Mouse (Mus musculus): ENCODE measurements at regions not wholly inside any gene's neighbourhood (a gene's known extent, or its start where the extent isn't known, plus 50 kb on each side); places are given as distances from the start of the nearest gene placed in this dataset.

GRCm38 (mm10) chr7:135997640-135998039 lies 281.5 kb upstream of the Mki67 start:
- DNase-seq: no peak

DNA sequence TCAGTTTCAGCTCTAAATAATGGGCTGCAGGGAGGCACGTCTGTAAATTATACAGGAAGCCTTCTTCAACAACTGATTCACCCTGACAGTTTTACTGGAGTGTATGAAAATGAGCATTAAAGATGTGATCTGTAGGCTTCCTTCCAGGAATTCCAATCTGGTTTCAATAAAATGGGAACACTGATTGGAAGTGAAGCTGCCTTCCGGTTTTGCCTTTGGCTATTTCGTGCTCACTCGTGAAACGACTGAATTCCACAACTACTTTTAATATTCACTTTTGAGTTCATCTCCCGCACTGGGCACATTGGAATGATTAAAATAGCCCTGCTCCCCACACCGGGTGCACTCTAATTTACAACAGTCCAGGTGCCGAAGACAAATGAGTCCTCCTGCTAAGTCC lies 286.2 kb upstream of the Mki67 start:
- DNase-seq: no peak

DNA sequence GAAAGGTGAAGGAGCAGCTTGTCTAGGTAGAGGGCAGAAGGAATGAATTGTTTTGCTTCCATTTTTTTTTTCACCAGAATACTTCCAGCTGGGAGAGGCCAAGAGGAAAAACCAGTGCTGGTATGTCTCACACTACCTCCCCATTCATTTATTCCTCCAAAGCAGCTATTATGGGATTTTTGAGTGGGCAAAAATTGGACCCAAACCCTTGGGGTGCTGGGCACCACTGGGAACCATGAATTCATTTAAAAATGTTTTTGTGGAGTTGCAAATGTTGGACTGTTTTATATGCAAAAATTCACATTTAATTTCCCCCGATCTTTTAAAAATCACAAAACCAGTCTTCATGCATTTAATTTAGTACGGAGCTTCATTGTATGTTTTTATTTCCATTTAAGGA lies 287.1 kb upstream of the Mki67 start:
- DNase-seq: no peak

- no peak for DNase-seq
These were observed 291.8 kb upstream of the Mki67 start for GRCm38 (mm10) chr7:136007796-136008455.

GRCm38 (mm10) chr7:136008486-136008885 lies 292.3 kb upstream of the Mki67 start:
- DNase-seq: no peak

DNA sequence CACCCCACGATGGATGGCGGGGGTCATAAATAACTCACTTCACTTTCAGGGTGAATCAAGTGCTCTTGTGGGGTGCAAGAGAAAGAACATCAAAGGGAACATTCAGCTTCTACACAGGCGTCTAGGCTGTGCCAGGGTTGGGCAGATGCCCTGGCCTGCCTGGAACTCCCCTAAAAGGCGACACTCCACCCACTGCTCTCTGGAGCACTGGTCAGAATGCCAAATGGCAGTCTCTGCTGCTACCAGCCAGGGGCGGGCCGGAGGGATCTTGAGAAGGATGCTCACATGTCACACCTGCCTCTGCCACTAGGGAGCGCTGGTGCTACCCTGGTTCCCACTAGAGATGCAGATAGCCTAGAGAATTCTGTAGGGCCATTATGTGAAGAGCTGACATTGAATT lies 293.9 kb upstream of the Mki67 start:
- DNase-seq: peak; percentile 58

DNA sequence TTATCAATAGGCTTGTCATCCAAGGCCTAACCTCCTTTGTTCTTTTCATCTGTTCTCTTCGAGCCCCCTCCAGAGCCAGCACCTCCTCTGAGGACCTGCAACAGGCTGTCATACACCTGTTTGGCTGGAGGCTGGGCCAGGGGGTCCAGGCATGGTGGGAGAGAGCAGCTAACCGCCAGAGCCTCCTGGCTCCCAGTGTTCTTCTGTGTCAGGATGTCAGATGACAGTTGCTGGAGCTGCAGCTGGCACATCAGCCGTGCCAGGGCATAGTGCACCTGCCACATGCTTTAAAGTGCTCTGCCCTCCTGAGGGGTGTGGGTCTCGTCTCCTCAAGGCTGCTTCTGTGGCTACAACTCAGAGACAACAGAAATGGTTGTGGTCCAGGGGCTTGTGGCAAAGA lies 298.5 kb upstream of the Mki67 start:
- no peak for DNase-seq

DNA sequence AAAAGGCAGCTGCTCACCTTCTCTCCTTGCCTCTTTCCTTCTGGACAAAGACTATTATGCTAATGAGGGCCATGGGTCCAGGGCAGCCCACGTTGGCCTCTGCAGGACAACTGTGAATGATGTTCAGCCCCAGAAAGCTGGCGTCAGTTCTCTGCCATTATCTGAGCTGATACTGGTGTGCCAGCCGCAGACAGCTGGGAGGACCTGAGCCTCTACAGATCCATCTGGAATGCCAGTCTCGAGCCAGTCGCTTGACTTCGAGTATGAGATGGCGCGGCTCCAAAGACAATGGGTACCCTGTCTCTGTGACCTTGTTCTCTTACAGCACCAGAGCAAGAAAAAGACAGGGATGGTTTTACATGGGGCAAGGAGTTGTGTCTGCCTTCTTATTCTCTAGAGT lies 300.8 kb upstream of the Mki67 start:
- no peak for DNase-seq

DNA sequence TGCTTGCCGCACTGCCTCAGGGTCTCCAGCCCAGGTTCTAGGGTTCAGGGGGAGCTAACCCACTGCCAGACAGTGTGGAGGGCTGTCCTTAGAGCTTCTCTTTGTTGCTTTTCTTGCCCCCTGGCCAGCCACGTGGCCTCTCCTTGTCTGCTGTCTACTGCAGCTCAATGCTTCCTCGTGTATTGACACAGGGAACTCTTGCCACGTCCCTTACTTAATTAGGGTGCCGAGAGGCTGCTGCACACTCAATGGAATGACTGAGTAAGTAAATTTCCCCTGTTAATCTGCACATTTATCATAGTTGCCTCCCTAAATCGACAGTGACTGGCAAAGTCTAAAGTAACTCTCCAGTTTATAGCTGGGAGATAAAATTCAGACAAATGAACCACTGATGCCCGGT lies 304.4 kb upstream of the Mki67 start:
- DNase-seq: no peak

DNA sequence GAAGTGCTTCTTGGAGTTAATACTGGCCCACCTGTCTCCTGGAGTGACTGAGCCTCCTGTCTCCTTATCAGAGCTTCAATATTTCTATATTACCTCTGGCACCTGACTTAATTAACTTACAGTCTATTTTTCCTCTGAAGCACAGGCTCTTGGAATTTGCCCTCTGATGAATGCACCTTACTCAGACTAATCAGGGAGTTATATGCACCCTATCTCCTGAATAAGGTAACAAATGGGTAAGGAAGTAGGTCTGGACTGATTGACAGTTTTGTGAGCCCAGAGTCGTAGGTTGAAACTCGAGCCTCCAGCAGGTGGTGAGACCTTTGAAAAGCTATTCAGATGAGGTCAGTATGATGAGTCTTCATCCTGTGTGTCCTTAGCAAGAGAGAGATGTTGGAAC lies 304.9 kb upstream of the Mki67 start:
- no peak for DNase-seq

GRCm38 (mm10) chr7:136022781-136023448 lies 306.8 kb upstream of the Mki67 start:
- no peak for DNase-seq

GRCm38 (mm10) chr7:136026451-136026850 lies 310.3 kb upstream of the Mki67 start:
- no peak for DNase-seq

DNA sequence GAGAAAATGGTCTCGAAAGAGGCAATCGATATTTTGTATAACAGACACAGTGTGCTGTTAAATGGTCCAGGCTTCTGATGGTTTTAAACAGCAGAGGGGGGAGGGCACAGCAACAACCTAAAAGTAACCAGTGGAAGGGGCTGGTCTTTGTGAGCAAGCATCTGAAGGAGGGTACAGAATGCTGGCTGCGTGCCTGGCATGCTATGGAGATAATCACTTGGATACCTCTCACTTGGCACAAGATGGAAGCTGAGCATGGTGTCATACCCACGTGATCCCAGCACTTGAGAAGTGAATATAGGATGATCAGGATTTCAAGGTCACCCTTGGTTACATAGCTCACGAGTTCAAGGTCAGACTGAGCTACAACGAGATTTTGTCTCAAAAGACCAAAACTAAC lies 315.9 kb upstream of the Mki67 start:
- no peak for DNase-seq

DNA sequence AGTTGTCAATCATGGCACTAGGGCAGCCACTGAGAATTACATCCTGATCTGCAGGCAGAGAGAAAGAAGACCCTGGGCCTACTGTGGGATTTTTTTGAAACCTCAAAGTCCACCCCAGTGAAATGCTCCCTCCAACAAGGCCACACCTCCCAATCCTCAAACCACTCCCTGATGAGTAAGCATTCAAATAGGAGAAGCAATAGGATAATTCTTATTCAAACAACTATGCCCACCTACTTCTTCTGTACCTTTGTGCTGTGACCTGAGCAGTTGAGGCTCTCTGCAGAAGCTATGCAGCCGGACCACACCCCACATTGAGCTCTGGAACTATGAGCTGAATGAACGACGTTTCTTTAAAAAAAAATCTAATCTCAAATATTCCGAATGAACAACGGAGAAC lies 317.4 kb upstream of the Mki67 start:
- no peak for DNase-seq

- no peak for DNase-seq
These were observed 319.6 kb upstream of the Mki67 start for GRCm38 (mm10) chr7:136035735-136036134.

DNA sequence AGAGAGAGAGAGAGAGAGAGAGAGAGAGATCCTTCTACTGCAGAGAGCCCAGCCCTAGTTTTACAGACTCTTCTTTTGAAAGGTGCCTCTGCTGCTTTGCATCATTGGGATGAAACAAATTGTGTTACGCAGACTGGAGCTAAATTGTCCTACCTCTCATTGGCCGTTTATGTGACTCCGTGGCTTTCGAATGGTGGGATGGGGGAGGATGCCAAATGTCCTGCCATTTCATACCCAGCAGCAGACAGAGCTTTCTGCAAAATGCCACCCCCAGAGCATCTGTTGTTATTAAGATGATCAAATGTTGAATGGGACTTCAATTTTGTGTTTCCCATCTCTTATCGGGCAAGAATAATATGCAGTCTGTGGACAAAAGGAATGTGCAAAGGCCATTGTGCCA lies 321.9 kb upstream of the Mki67 start:
- no peak for DNase-seq

GRCm38 (mm10) chr7:136038906-136039305 lies 322.7 kb upstream of the Mki67 start:
- DNase-seq: no peak

DNA sequence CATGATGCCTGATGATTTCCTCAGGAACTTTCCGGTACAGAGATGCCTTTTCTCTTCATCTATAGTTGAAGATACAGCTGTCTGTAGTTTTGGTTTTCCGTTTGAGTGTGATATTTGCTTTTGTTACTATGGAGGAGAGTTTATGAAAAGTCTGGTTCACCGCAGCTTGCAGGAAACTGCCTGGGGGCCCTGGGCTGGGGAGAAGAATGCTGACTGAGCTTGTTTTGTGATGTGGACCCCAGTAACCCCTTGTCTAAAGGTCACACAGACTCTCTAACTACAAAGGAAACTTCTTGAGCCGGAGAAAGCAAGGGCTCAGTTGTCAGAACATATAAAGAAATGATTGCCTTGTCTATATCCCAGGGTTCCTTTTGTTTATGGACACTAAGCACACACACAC lies 325.8 kb upstream of the Mki67 start:
- DNase-seq: no peak

- DNase-seq: peak; percentile 82
These were observed 330.6 kb upstream of the Mki67 start for GRCm38 (mm10) chr7:136046645-136047363.

DNA sequence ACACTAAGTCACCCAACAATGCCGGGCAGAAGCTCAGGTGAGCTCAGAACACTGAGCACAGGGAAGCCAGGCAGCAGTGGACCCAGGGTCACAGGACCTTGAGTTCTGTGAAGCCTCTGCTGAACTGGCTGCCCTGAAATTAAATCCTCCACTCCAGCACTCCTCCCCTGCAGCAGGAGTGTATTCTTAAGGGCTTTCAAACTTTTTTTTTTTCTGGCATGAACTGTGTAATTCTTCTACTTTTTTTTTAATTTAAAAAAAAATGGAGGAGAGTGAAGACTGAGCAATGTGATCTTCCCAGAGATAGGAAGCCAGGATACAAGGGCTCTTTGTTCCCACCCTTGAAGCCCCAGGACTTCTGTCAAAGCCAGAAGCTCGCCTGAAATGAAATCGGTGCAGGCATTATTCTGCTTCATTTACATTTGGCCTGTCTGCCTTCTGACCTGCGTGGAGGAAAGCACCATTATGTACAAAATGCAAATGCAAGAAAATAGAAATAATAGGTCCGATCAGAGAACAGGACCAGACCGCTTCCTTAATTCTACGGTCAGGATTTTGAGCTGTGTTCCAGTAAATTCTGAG lies 331.3 kb upstream of the Mki67 start:
- DNase-seq: no peak

DNA sequence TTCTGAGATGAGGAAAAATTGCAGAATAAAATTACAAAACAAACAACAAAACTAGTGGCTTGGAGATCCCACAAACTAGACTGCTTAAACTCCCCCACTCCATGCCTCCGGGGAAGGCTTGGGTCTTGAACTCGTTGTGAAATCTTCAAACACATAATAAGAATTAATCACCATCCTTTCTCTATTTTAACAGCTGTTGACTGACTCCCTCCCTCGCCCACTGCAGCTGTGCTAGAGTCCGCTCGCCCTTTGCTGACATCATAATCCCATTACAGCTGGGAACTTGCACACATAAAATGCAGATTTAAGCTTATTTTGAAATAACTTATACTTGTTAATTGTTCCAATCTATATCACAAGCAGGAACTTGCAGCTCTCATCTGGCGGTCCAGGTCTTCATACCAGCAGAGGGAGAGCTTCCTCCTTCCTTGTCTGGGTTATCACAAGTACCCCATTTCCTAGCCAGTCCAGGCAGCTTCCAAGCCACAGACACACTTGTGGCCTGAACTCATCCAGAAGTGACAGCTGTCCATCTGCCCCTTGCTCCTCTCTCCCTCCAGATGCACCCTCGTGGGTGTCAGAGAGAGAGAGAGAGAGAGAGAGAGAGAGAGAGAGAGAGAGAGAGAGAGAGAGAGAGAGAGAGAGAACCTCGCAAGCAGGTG lies 332.9 kb upstream of the Mki67 start:
- DNase-seq: peak; percentile 7

- no peak for DNase-seq
These were observed 333.4 kb upstream of the Mki67 start for GRCm38 (mm10) chr7:136049587-136049930.

- DNase-seq: no peak
These were observed 334.0 kb upstream of the Mki67 start for GRCm38 (mm10) chr7:136050116-136050515.

All from lung, postnatal 10 days (tissue).